Mouse (Mus musculus) midbrain, postnatal 0 days (tissue): ENCODE results near the gene Diaph3. TPM values are rescaled to one million over a fixed set of nuclear protein-coding genes. Genes with fewer than 3 reads are reported as not detected.

Source experiments
- ATAC-seq: fragments of 200-750 bp; cut with Nextera tagmentation; 2 replicates; pipeline ENCODE4 v1.8.0; 2017; ENCODE audit warnings: moderate number of reproducible peaks, mild to moderate bottlenecking, moderate TSS enrichment, moderate library complexity; ENCODE audit not compliant: low FRiP score
- DNase-seq: peaks from one replicate; pipeline ENCODE4 v3.0.0-alpha.2; 2015; ENCODE audit warnings: low spot score
- H3K27ac ChIP-seq: fragments of 300-500 bp; sonication (generic); 2 replicates; pipeline ENCODE4 v1.5.1; 2014; ENCODE audit warnings: low read depth, mild to moderate bottlenecking, low read length, mixed read lengths
- H3K27me3 ChIP-seq: fragments of 300-500 bp; sonication (generic); 2 replicates; pipeline ENCODE4 v1.6.1; 2014; ENCODE audit warnings: low read length, control low read depth, mixed read lengths; ENCODE audit not compliant: insufficient read depth
- H3K36me3 ChIP-seq: fragments of 300-500 bp; sonication (generic); 2 replicates; pipeline ENCODE4 v1.6.1; 2014; ENCODE audit warnings: low read length, control low read depth, mixed read lengths; ENCODE audit not compliant: insufficient read depth
- H3K4me1 ChIP-seq: fragments of 300-500 bp; sonication (generic); 2 replicates; pipeline ENCODE4 v1.6.1; 2014; ENCODE audit warnings: mild to moderate bottlenecking, control low read depth, antibody characterized with exemption, low read length, mixed read lengths; ENCODE audit not compliant: insufficient read depth
- H3K4me2 ChIP-seq: fragments of 300-500 bp; sonication (generic); 2 replicates; pipeline ENCODE4 v1.6.1; 2014; ENCODE audit warnings: low read depth, mild to moderate bottlenecking, low read length, mixed read lengths; ENCODE audit not compliant: poor library complexity, severe bottlenecking
- H3K4me3 ChIP-seq: fragments of 300-500 bp; sonication (generic); 2 replicates; pipeline ENCODE4 v1.5.1; 2014; ENCODE audit warnings: low read depth, mild to moderate bottlenecking, low read length, moderate library complexity
- H3K9ac ChIP-seq: fragments of 300-500 bp; sonication (generic); replicated peaks from 2 replicates; pipeline ENCODE4 v1.6.1; 2014; ENCODE audit warnings: mild to moderate bottlenecking, low read length, moderate library complexity, mixed read lengths; ENCODE audit not compliant: poor library complexity, severe bottlenecking
- H3K9me3 ChIP-seq: fragments of 300-500 bp; sonication (generic); 2 replicates; pipeline ENCODE4 v1.6.1; 2016; ENCODE audit warnings: low read length, control low read depth
- CTCF ChIP-seq: IDR thresholded peaks from 2 replicates; pipeline ENCODE4 v1.5.1; 2016; ENCODE audit warnings: antibody characterized with exemption, mild to moderate bottlenecking
- WGBS: fragments of 180-500 bp; shearing (Covaris S2); extraction: QIAGEN DNeasy Blood & Tissue Kit; methylation state at CpG from one replicate; pipeline ENCODE4 v1.1.7; 2014; 5-methylcytosine and 5-hydroxymethylcytosine counted together
- polyA plus RNA-seq: library from polyadenylated mRNA; unstranded; fragments of >200 nt; fragmentation: Nextera tagmentation; extraction: Ambion mirVana; gene quantifications from 2 replicates; pipeline ENCODE4 v1.2.1, GENCODE M21; 2015
- total RNA-seq: library from RNA; depleted of rRNA; stranded (reverse); fragments of >200 nt; gene quantifications from 2 replicates; pipeline ENCODE4 v1.2.3, GENCODE M21; 2014

The Diaph3 gene
- total and polyA plus RNA-seq, 2 experiments from 2014 or later = 1.9 to 2.5 TPM

DNA sequence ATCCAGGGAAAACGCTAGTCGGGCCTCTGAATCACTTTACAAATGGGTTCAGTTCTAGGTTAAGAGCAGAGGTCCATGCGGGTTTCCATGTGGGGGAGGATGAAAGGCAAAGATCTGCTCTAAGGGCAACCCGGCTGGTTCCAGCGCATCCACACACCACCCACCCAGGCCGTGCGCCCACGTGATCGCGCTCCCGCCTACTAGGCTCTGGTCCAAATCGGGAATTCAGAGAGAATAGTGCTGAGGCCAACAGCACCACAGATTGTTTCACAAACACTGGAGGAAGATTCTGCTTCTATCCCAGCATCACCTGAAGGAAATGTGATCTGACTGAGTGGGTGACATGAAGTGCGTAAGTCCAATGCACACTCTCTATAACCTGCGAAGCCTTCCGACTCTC, 17.9 kb downstream of the Diaph3 start:
- DNase-seq (no peak), ATAC-seq (no peak)
- 89% methylated on average over 15 of the region's 15 CpGs for WGBS
- Histone ChIP-seq H3K27ac (no peak overlapping the region), H3K36me3 (no peaks in the 10 kb centered on the region), H3K4me2 (no peak overlapping the region), H3K9ac (no peak overlapping the region), H3K4me3 (no peak overlapping the region), H3K27me3 (no peaks in the 10 kb centered on the region), H3K9me3 (no peaks in the 10 kb centered on the region), H3K4me1 (no peaks in the 10 kb centered on the region)
- no peak for TF ChIP-seq CTCF

DNA sequence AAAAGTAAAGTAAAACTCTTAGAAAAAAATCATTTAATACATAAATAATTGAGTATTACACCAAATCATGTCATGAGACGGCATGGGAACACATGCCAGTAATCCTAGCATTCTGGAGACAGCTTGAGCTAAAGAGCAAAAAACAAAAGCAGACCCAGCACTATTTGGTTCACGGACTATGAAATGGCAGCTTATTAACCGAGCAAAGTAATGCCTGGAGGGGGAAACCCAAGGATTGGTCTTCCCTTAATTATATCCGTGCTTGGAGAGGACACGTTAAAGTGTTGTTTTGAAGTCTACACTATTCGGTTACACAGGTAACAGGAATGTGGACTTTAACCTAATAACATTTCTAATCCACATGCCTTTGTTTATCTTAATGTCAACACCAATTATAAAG, 19.2 kb downstream of the Diaph3 start:
- no peak overlapping the region for H3K4me2 ChIP-seq
- no peak for DNase-seq
- H3K9me3 ChIP-seq = no peaks in the 10 kb centered on the region
- no peaks in the 10 kb centered on the region for H3K27me3 ChIP-seq
- H3K4me3 ChIP-seq = no peak overlapping the region
- no peaks in the 10 kb centered on the region for H3K4me1 ChIP-seq
- ATAC-seq = no peak
- TF ChIP-seq CTCF = no peak
- H3K9ac ChIP-seq = no peak overlapping the region
- no peaks in the 10 kb centered on the region for H3K36me3 ChIP-seq
- no peak overlapping the region for H3K27ac ChIP-seq
- WGBS = 44% methylated on average over 6 of the region's 6 CpGs

- H3K27ac ChIP-seq = no peak overlapping the region
- H3K36me3 ChIP-seq = no peaks in the 10 kb centered on the region
- no peaks in the 10 kb centered on the region for H3K27me3 ChIP-seq
- no peak for TF ChIP-seq CTCF
- no peak for DNase-seq
- H3K4me1 ChIP-seq = no peaks in the 10 kb centered on the region
- no peak overlapping the region for H3K4me3 ChIP-seq
- H3K4me2 ChIP-seq = no peak overlapping the region
- no peak overlapping the region for H3K9ac ChIP-seq
- no peaks in the 10 kb centered on the region for H3K9me3 ChIP-seq
- ATAC-seq = no peak
- WGBS = 11% methylated on average over 2 of the region's 2 CpGs
These were observed 30.4 kb downstream of the Diaph3 start for GRCm38 (mm10) chr14:87110634-87111033.

- no peak for ATAC-seq
- no peak overlapping the region for H3K9ac ChIP-seq
These were observed 41.5 kb downstream of the Diaph3 start for GRCm38 (mm10) chr14:87099380-87100088.

DNA sequence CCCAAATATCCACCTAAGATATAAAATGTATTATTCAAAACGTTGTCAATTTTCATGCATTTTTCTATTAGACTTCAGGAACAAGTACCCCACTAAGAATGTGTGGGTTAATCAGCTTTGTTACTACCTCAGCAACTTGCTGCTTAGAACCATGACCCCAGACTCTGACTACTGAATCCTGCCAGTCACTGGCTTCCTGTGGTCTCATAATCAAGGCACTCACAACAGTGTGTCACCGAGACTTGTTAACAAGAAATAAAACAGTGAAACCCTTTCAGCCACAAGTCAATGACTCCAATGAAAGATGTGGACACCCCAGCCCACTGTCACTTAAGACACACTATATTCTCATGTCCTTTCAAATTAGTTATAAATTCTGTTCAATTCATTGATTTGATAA, 42.9 kb downstream of the Diaph3 start:
- Histone ChIP-seq H3K27me3 (no peaks in the 10 kb centered on the region), H3K36me3 (no peaks in the 10 kb centered on the region), H3K9me3 (no peaks in the 10 kb centered on the region), H3K4me2 (no peak overlapping the region), H3K27ac (no peak overlapping the region), H3K9ac (no peak overlapping the region), H3K4me1 (no peaks in the 10 kb centered on the region), H3K4me3 (no peak overlapping the region)
- TF ChIP-seq CTCF = no peak
- WGBS = 85% methylated on average over 2 of the region's 2 CpGs
- ATAC-seq (no peak), DNase-seq (no peak)

More at GRCm38 (mm10) chr14:87099380-87100088, 41.5 kb downstream of the Diaph3 start:
- TF ChIP-seq CTCF = no peak
- Histone ChIP-seq H3K9me3 (no peaks in the 10 kb centered on the region), H3K4me1 (no peaks in the 10 kb centered on the region), H3K4me2 (no peak overlapping the region), H3K36me3 (no peaks in the 10 kb centered on the region), H3K27ac (no peak overlapping the region), H3K27me3 (no peaks in the 10 kb centered on the region), H3K4me3 (no peak overlapping the region)
- 100% methylated on average over 1 of the region's 1 CpGs for WGBS
- no peak for DNase-seq

- Histone ChIP-seq H3K4me1 (no peaks in the 10 kb centered on the region), H3K9me3 (no peaks in the 10 kb centered on the region), H3K4me3 (no peak overlapping the region), H3K27ac (no peak overlapping the region), H3K4me2 (no peak overlapping the region), H3K36me3 (no peaks in the 10 kb centered on the region), H3K9ac (no peak overlapping the region), H3K27me3 (no peaks in the 10 kb centered on the region)
- 95% methylated on average over 3 of the region's 3 CpGs for WGBS
- DNase-seq (no peak), ATAC-seq (no peak)
- no peak for TF ChIP-seq CTCF
These were observed 49.5 kb downstream of the Diaph3 start for GRCm38 (mm10) chr14:87091522-87091921.
